Comparison of ENCODE assay signal across 16 mouse cellular contexts in the genomic region with DNA sequence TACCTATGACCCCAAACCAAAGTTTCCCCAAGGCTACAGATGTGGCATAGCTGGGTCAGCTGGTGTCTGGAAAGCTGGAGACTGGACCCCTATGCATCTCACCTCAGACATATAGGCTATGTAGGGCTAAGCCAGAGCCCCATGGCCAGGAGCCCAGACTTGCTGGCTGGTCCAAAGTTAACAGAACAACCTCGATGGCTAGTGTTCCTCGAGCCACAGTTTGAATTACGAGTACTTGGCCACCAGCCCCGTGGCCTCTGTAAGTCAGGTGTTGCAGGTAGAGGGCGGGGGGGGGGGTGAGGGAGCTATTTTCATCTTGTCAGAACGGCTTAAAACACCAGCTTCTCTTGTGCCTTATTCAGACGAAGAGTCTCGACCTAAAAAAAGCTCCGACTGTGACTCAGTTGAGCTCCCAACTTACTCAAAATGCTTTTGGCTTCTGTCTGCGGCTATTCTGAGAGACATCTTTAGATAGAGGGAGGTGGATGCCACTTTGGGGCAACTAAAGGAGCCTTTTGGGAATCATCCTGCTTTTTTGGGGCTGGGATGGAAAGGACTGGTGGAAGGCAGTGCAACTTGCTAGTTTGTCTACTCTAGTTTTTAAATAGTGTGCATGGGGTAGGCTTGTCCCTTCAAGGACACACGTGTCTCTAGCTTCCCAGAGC. TPM values are rescaled to one million over a fixed set of nuclear protein-coding genes. Genes with fewer than 3 reads are reported as not detected.
DNase-seq lines count a peak whose midpoint lies in the region; ATAC-seq lines count a peak whose summit lies in the region.
"Had no signal": no experiment of that assay in that cellular context is flagged by ENCODE, and none has a peak within 500 bp of the region (broad histone marks: within the 10 kb centered on the region; RNA-seq: fewer than 3 reads in every experiment).

No protein-coding gene starts in this region.

- H3K4me3 ChIP-seq in forebrain, embryonic 15.5 days: no peak overlapping the region
- H3K4me3 ChIP-seq in midbrain, embryonic 14.5 days (replicated peaks; ENCODE audit: low read depth, low read length): no peak overlapping the region
- H3K4me3 ChIP-seq: forebrain, embryonic 10.5 days; midbrain, embryonic 13.5 days had no signal

- WGBS in forebrain, embryonic 15.5 days: 85% methylated on average over 11 of the region's 11 CpGs
- WGBS in midbrain, embryonic 14.5 days: 92% methylated on average over 11 of the region's 11 CpGs

- intact Hi-C loops in left cerebral cortex, postnatal 14 days (cut with DNase I): no loop called here

- no peak overlapping the region for H3K9ac ChIP-seq in forebrain, embryonic 15.5 days (replicated peaks)
- H3K9ac ChIP-seq in midbrain, embryonic 14.5 days (replicated peaks; ENCODE audit: low read length): no peak overlapping the region
- H3K9ac ChIP-seq: lung, embryonic 14.5 days; midbrain, embryonic 13.5 days had no signal

- H3K27me3 ChIP-seq in forebrain, embryonic 15.5 days: no peaks in the 10 kb centered on the region
- no peaks in the 10 kb centered on the region for H3K27me3 ChIP-seq in midbrain, embryonic 14.5 days (ENCODE audit: control insufficient read depth, insufficient read depth, low read length)
- H3K27me3 ChIP-seq: midbrain, embryonic 13.5 days had no signal

- peaks cover 4% of the 10 kb centered on the region for H3K4me1 ChIP-seq in forebrain, embryonic 15.5 days
- no peaks in the 10 kb centered on the region for H3K4me1 ChIP-seq in midbrain, embryonic 14.5 days (ENCODE audit: control insufficient read depth, insufficient read depth, low read length)
- H3K4me1 ChIP-seq: midbrain, embryonic 13.5 days had no signal

- H3K9me3 ChIP-seq in forebrain, embryonic 15.5 days: no peaks in the 10 kb centered on the region
- H3K9me3 ChIP-seq in midbrain, embryonic 14.5 days (ENCODE audit: control insufficient read depth, low read length): no peaks in the 10 kb centered on the region; the same call in 1 of the 2 replicates
- H3K9me3 ChIP-seq: forebrain, embryonic 10.5 days; midbrain, embryonic 13.5 days had no signal

- H3K36me3 ChIP-seq in forebrain, embryonic 15.5 days: no peaks in the 10 kb centered on the region
- no peaks in the 10 kb centered on the region for H3K36me3 ChIP-seq in midbrain, embryonic 14.5 days (ENCODE audit: control insufficient read depth, insufficient read depth, low read length)
- H3K36me3 ChIP-seq: forebrain, embryonic 10.5 days; midbrain, embryonic 13.5 days had no signal

- H3K27ac ChIP-seq in forebrain, embryonic 15.5 days (replicated peaks): no peak overlapping the region
- no peak overlapping the region for H3K27ac ChIP-seq in midbrain, embryonic 14.5 days (replicated peaks; ENCODE audit: low read depth, low read length)
- H3K27ac ChIP-seq: forebrain, embryonic 10.5 days; midbrain, embryonic 13.5 days had no signal

- DNase-seq in frontal cortex, adult 2 months (ENCODE audit: extremely low spot score in 1 of 2, low spot score in 1 of 2): peak; percentile 72
- no peak for DNase-seq in frontal cortex, postnatal 25 days (ENCODE audit: low spot score in 2 of 2)
- DNase-seq in kidney, adult 9 months: peak; percentile 31
- DNase-seq in kidney, postnatal 14 days: no peak
- peak; percentile 3 for DNase-seq in NIH3T3 (ENCODE audit: low read depth)
- DNase-seq in left cerebral cortex, postnatal 14 days (ENCODE audit: low spot score in 2 of 2): peak; percentile 39 to 46
- DNase-seq in midbrain, embryonic 14.5 days: no peak
- DNase-seq: cerebellum, postnatal 10 days; lung, embryonic 14.5 days; thymus, postnatal 36 days had no signal

- no peak for ATAC-seq in forebrain, embryonic 15.5 days (replicated peaks)
- no peak for ATAC-seq in midbrain, embryonic 14.5 days (ENCODE audit: low FRiP score, low TSS enrichment)
- ATAC-seq: inflammation-experienced regulatory T-cells, adult 6 months; midbrain, embryonic 13.5 days had no signal

- no peak overlapping the region for H3K4me2 ChIP-seq in forebrain, embryonic 15.5 days (replicated peaks)
- H3K4me2 ChIP-seq in midbrain, embryonic 14.5 days (ENCODE audit: low read length): no peak overlapping the region
- H3K4me2 ChIP-seq: liver, embryonic 11.5 days; lung, embryonic 14.5 days; midbrain, embryonic 13.5 days had no signal

RNA-seq across cellular contexts. Expression of a gene that starts 53.6 kb away (rescaled TPM):
- polyA plus RNA-seq in frontal cortex, adult 2 months (2012; rRNA removed): 10.6 and 13.6 TPM in 2 replicates
- 1 to 10 TPM; 3.6 to 7.7 TPM for total RNA-seq in left cerebral cortex, postnatal 14 days (2021)
- 3.6 and 6.4 TPM in 2 replicates for polyA plus RNA-seq in forebrain, embryonic 15.5 days (2015; fragmentation: Nextera tagmentation; extraction: Ambion mirVana)
- polyA plus RNA-seq in midbrain, embryonic 14.5 days (2014; fragmentation: Nextera tagmentation; extraction: Ambion mirVana): 0.07 and 0.62 TPM in 2 replicates
- total RNA-seq: heart, adult 8-10 months had no signal

Comparison
In these comparisons a context has a peak if more than half of its experiments do, and no peak if none do; other contexts are left out.
1. DNase-seq: peak in frontal cortex, adult 2 months (2 of 2), kidney, adult 9 months (single experiment), NIH3T3 (single experiment) and left cerebral cortex, postnatal 14 days (2 of 2); none in frontal cortex, postnatal 25 days (0 of 2), kidney, postnatal 14 days (single experiment) and midbrain, embryonic 14.5 days (single experiment).